Mouse (Mus musculus) inflammation-experienced regulatory T-cells, adult 6 months (primary cell): ENCODE measurements around the gene Nkain2. TPM values are rescaled to one million over a fixed set of nuclear protein-coding genes. Genes with fewer than 3 reads are reported as not detected.

Source experiments
- polyA plus RNA-seq, 3 experiments: library from polyadenylated mRNA; unstranded; fragments of 100-300 nt; shearing (Covaris generic); gene quantifications; one replicate each; pipeline ENCODE4 v1.2.1; 2017

Gene Nkain2
- polyA plus RNA-seq, 3 experiments from 2014 or later = not detected

Other genes starting within 250 kb of the Nkain2 start
- not detected for gene Trdn, start 190.1 kb upstream of the Nkain2 start, polyA plus RNA-seq